Mouse (Mus musculus) spleen, adult 2 months (tissue): ENCODE data around the gene Shroom3.

Experiments
- CTCF ChIP-seq: fragments of 200-500 bp; IDR thresholded peaks from 2 replicates; pipeline ENCODE4 v1.5.1; 2011; ENCODE audit warnings: mild to moderate bottlenecking, inconsistent platforms; ENCODE audit not compliant: insufficient read depth, insufficient read length, insufficient replicate concordance; ENCODE audit errors: extremely low read depth
- POLR2A ChIP-seq: fragments of 200-500 bp; IDR thresholded peaks from 2 replicates; pipeline ENCODE4 v1.6.1; 2011; ENCODE audit warnings: low read depth, low read length, inconsistent platforms

- no peak for TF ChIP-seq CTCF
- TF ChIP-seq POLR2A: no peak
Observed at GRCm38 (mm10) chr5:92811761-92812160, 128.5 kb downstream of the Shroom3 start.
